Mouse (Mus musculus) liver, adult 2 months (tissue): ENCODE measurements around the gene Irgc1. TPM values are rescaled to one million over a fixed set of nuclear protein-coding genes. Genes with fewer than 3 reads are reported as not detected.

Experiments used
- DNase-seq: peaks from one replicate; pipeline ENCODE4 v3.0.0-alpha.2; 2011; ENCODE audit warnings: low read depth, low spot score; ENCODE audit errors: extremely low read depth
- H3K27ac ChIP-seq: fragments of 200-500 bp; replicated peaks from 2 replicates; pipeline ENCODE4 v1.5.1; 2012; ENCODE audit warnings: low read depth, mild to moderate bottlenecking, control low read depth, inconsistent platforms, low read length; ENCODE audit not compliant: insufficient read depth
- H3K27me3 ChIP-seq: fragments of 200-500 bp; 2 replicates; pipeline ENCODE4 v1.6.1; 2012; ENCODE audit warnings: mild to moderate bottlenecking, moderate library complexity, low read length, inconsistent platforms; ENCODE audit not compliant: control insufficient read depth, insufficient read depth
- H3K36me3 ChIP-seq: fragments of 200-500 bp; 2 replicates; pipeline ENCODE4 v1.6.1; 2012; ENCODE audit warnings: low read length, inconsistent platforms; ENCODE audit not compliant: control insufficient read depth, insufficient read depth
- H3K4me1 ChIP-seq: fragments of 200-500 bp; 2 replicates; pipeline ENCODE4 v1.6.1; 2011; ENCODE audit warnings: low read length; ENCODE audit not compliant: control insufficient read depth, insufficient read depth
- H3K4me3 ChIP-seq: fragments of 200-500 bp; 2 replicates; pipeline ENCODE4 v1.5.1; 2011; ENCODE audit warnings: low read depth, mild to moderate bottlenecking, control low read depth, low read length, moderate library complexity; ENCODE audit not compliant: insufficient read depth
- H3K79me2 ChIP-seq: fragments of 200-500 bp; 2 replicates; pipeline ENCODE4 v1.6.1; 2012; ENCODE audit warnings: inconsistent platforms, mild to moderate bottlenecking, low read length, moderate library complexity; ENCODE audit not compliant: control insufficient read depth, insufficient read depth
- H3K9ac ChIP-seq: fragments of 200-500 bp; 2 replicates; pipeline ENCODE4 v1.6.1; 2012; ENCODE audit warnings: low read depth, mild to moderate bottlenecking, control low read depth, inconsistent platforms, low read length
- CTCF ChIP-seq: fragments of 200-500 bp; IDR thresholded peaks from 2 replicates; pipeline ENCODE4 v1.5.1; 2011; ENCODE audit warnings: low read depth, low read length, control low read depth
- POLR2A ChIP-seq: fragments of 200-500 bp; IDR thresholded peaks from 2 replicates; pipeline ENCODE4 v1.6.1; 2011; ENCODE audit warnings: low read length, control low read depth; ENCODE audit not compliant: insufficient read depth; ENCODE audit errors: extremely low read depth
- WGBS: fragments of 180-500 bp; shearing (Covaris S2); methylation state at CpG from one replicate; pipeline ENCODE4 v1.1.7; 2018; 5-methylcytosine and 5-hydroxymethylcytosine counted together
- polyA plus RNA-seq: library from polyadenylated mRNA; depleted of rRNA; stranded (reverse); fragments of >200 nt; gene quantifications from 2 replicates; pipeline ENCODE4 v1.2.3, GENCODE M21; 2012
- total RNA-seq: library from RNA; depleted of rRNA; stranded (reverse); fragments of >200 nt; gene quantifications from 2 replicates; pipeline ENCODE4 v1.2.3, GENCODE M21; 2014

The Irgc1 gene
- total and polyA plus RNA-seq, 2 experiments, result not detected

DNA sequence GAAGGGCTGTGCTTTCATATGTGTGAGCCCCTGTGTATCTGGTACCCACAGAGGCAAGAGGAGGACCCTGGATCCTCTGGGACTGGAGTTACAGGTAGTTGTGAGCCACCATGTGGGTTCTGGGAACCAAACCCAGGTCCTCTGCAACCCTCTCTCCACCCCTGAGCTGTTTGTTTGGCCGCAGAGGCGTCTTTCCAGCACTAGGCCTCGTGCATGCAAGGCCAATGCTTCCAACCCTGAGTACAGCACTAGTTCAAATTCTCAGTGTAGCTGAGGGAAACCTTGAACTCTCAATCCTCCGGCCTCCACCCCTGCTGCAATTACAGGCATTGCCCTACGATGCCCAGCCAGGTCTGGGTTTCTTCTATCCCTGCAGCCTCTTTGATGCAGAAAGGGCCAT, 23.4 kb downstream of the Irgc1 start:
- no peak for DNase-seq
- WGBS, result 89% methylated on average over 5 of the region's 5 CpGs
- Histone ChIP-seq H3K36me3 (no peaks in the 10 kb centered on the region), H3K27ac (no peak overlapping the region), H3K27me3 (0 out of 2 replicates have a peak, but pooled peaks cover 3% of the 10 kb centered on the region), H3K9ac (no peak overlapping the region), H3K4me1 (no peaks in the 10 kb centered on the region), H3K4me3 (no peak overlapping the region), H3K79me2 (no peaks in the 10 kb centered on the region)
- TF ChIP-seq POLR2A (no peak), CTCF (no peak)

DNA sequence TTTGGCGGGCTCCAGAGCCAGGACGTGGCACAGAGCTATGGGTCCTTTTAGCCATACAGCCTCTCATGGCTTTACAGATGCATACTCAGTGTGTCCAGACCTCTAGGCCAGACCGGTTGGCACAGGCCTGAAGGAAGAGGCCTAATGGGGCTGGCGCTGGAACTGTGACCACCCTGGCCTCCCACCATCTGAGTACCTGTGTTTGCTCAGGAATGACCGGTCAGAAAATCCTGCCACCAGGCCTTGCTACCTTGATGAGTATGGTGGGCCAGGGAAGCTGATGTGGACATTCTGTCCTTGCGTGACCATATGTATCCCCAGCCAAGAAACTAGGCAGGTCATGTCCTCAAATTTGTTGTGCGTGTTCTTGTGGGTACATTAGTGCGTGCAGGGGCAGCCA, 24.9 kb downstream of the Irgc1 start:
- no peak overlapping the region for H3K27ac ChIP-seq
- 96% methylated on average over 8 of the region's 8 CpGs for WGBS

GRCm38 (mm10) chr7:24425919-24426318, 26.2 kb downstream of the Irgc1 start:
- TF ChIP-seq POLR2A, result no peak
- Histone ChIP-seq H3K27ac (no peak overlapping the region), H3K36me3 (no peaks in the 10 kb centered on the region; the same call in 1 of the 2 replicates), H3K4me1 (no peaks in the 10 kb centered on the region), H3K4me3 (no peak overlapping the region), H3K27me3 (no peaks in the 10 kb centered on the region), H3K9ac (no peak overlapping the region), H3K79me2 (no peaks in the 10 kb centered on the region)
- DNase-seq, result no peak
- 81% methylated on average over 9 of the region's 9 CpGs for WGBS

More for the DNA sequence above, 24.9 kb downstream of the Irgc1 start:
- H3K4me3 ChIP-seq, result no peak overlapping the region
- no peak for DNase-seq
- no peaks in the 10 kb centered on the region for H3K4me1 ChIP-seq
- H3K9ac ChIP-seq, result no peak overlapping the region
- TF ChIP-seq POLR2A (no peak), CTCF (no peak)
- H3K27me3 ChIP-seq, result no peaks in the 10 kb centered on the region
- no peaks in the 10 kb centered on the region for H3K79me2 ChIP-seq
- no peaks in the 10 kb centered on the region for H3K36me3 ChIP-seq

DNA sequence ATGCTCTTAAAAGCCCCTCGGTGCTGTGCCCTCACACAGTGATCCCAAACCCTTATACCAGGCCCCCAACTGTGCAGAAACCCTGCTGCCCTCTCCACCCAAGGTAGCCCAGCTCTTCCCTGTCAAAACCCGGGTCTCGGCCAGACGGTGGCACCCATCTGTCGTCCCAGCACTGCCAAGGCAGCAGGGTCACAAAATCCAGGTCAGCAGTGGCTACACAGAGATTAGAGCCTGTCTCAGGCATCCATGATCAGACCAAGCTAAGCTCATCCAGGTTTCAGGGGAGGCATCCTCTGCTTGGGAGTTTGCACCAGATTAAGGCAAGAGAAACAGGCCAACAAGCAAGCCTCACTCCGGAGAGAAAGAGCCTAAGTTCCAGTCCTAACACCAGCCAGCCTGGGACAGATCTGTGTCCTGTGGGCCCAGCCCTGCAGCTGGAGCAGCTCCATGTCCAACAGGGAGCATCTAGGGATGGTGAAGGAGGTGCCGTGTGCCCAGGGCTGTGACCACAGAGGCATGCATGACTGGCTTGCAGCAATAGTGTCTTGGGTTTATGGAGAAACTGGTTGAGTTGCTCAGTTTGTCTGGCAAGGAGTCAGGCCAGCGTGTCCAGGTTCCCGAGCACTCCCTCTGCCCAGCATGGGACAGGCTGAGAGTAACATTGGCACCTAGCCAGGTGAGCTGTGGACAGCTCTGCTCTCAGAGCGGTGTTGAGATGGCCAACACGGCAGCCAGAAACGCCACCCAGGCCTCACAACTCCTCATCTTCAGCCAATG, 28.0 kb downstream of the Irgc1 start:
- no peak for TF ChIP-seq POLR2A
- no peak overlapping the region for H3K9ac ChIP-seq
- no peaks in the 10 kb centered on the region for H3K4me1 ChIP-seq

DNA sequence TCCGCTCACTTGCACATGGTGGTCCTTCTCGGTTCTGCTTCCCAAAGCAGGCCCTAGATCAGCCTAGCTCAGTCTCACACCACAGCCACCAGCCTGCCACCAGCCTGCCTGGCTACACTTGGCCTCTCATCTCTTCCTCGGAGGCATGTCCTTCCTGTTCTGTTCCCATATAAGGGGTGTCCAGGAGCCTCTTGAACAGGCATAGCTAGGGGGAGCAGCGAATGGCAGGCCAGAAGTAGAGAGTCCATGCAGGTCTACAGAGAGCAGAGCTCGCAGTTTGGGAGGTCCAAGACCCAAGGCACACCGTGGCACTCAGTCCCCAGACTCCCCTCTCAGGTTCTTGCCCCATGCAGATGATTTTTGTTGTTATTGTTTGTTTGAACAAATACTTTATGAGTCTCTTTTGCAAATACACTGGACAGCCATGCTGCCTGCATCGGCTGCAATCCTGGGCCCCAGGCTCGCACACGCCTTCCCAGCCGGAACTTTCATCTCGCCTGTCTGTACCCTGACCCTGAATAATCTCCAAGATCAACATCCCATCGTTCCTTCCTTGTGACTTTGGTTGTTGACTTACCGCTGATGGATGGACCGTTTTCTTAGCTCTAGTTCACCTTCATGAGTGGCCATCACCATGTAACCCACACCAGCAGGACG, 28.9 kb downstream of the Irgc1 start:
- Histone ChIP-seq H3K36me3 (no peaks in the 10 kb centered on the region; the same call in 1 of the 2 replicates), H3K79me2 (no peaks in the 10 kb centered on the region), H3K4me3 (no peak overlapping the region), H3K27ac (no peak overlapping the region), H3K4me1 (no peaks in the 10 kb centered on the region), H3K27me3 (no peaks in the 10 kb centered on the region), H3K9ac (no peak overlapping the region)
- WGBS, result 73% methylated on average over 15 of the region's 15 CpGs
- TF ChIP-seq CTCF (no peak), POLR2A (no peak)
- DNase-seq, result no peak

More for the DNA sequence above, 28.0 kb downstream of the Irgc1 start:
- Histone ChIP-seq H3K79me2 (no peaks in the 10 kb centered on the region), H3K27ac (no peak overlapping the region), H3K4me3 (no peak overlapping the region), H3K36me3 (no peaks in the 10 kb centered on the region; the same call in 1 of the 2 replicates), H3K27me3 (no peaks in the 10 kb centered on the region)
- peak; percentile 6 for DNase-seq
- WGBS, result 72% methylated on average over 12 of the region's 12 CpGs

GRCm38 (mm10) chr7:24422251-24422650, 29.8 kb downstream of the Irgc1 start:
- Histone ChIP-seq H3K27me3 (no peaks in the 10 kb centered on the region), H3K36me3 (no peaks in the 10 kb centered on the region; the same call in 1 of the 2 replicates), H3K4me1 (no peaks in the 10 kb centered on the region), H3K9ac (no peak overlapping the region), H3K4me3 (no peak overlapping the region), H3K27ac (no peak overlapping the region), H3K79me2 (no peaks in the 10 kb centered on the region)
- DNase-seq, result no peak
- WGBS, result 91% methylated on average over 8 of the region's 8 CpGs
- TF ChIP-seq CTCF (no peak), POLR2A (no peak)
